ENCODE assay signal across 18 mouse cellular contexts in the genomic region with DNA sequence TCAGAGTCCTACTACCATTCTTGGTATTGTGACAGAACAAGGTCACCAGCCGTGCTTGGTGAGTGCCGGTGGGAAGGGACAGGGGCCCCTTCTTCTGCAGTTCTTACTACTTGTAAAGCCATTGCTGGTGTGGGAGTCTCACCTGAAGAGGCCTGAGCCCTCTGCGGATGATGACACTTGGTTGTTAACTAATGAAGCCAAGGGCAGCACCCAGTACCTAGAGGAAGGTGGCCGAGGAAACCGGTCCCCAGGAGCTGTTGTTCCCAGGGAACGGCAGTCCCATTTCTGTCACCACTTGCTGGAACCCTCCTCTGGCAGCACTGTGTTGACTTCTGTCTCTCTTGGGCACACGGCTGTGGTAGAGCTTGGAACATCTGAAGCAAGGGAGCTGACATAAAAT.
"Had no signal": no experiment of that assay in that cellular context is flagged by ENCODE, and none has a peak within 500 bp of the region (broad histone marks: within the 10 kb centered on the region; RNA-seq: fewer than 3 reads in every experiment).

No protein-coding gene starts in this region.

- H3K27me3 ChIP-seq: lung, embryonic 15.5 days; midbrain, embryonic 13.5 days; midbrain, embryonic 15.5 days; neural tube, embryonic 12.5 days; stomach, embryonic 15.5 days had no signal

- H3K9ac ChIP-seq: liver, postnatal 0 days; lung, embryonic 15.5 days; midbrain, embryonic 13.5 days; midbrain, embryonic 15.5 days; neural tube, embryonic 12.5 days; stomach, embryonic 15.5 days had no signal

- H3K4me2 ChIP-seq: lung, embryonic 15.5 days; midbrain, embryonic 11.5 days; midbrain, embryonic 13.5 days; midbrain, embryonic 15.5 days; neural tube, embryonic 12.5 days; stomach, embryonic 15.5 days had no signal

- DNase-seq: liver, postnatal 0 days; lung, adult 2 months; lung, postnatal 14 days; lung, postnatal 36 days; right cerebral cortex, postnatal 14 days; thymus, adult 2 months; thymus, postnatal 25 days; thymus, postnatal 4 days had no signal

- H3K4me1 ChIP-seq: midbrain, embryonic 13.5 days; midbrain, embryonic 15.5 days; neural tube, embryonic 12.5 days; stomach, embryonic 15.5 days had no signal

- H3K9me3 ChIP-seq: lung, embryonic 15.5 days; megakaryocyte, embryonic 14.5 days; midbrain, embryonic 13.5 days; midbrain, embryonic 15.5 days; neural tube, embryonic 12.5 days; stomach, embryonic 15.5 days had no signal

- H3K36me3 ChIP-seq: lung, embryonic 15.5 days; midbrain, embryonic 13.5 days; midbrain, embryonic 15.5 days; neural tube, embryonic 12.5 days; stomach, embryonic 15.5 days had no signal

- ATAC-seq: liver, postnatal 0 days; lung, postnatal 0 days; midbrain, embryonic 13.5 days; midbrain, embryonic 15.5 days had no signal

- H3K4me3 ChIP-seq: lung, embryonic 15.5 days; megakaryocyte, embryonic 14.5 days; midbrain, embryonic 13.5 days; midbrain, embryonic 15.5 days; neural tube, embryonic 12.5 days; stomach, embryonic 15.5 days had no signal

- H3K27ac ChIP-seq: lung, embryonic 15.5 days; macrophage; midbrain, embryonic 13.5 days; midbrain, embryonic 15.5 days; neural tube, embryonic 12.5 days; stomach, embryonic 15.5 days; stomach, postnatal 0 days had no signal
